Mouse (Mus musculus) stomach, embryonic 16.5 days (tissue): Measurements from ENCODE around the gene Tpk1. TPM values are rescaled to one million over a fixed set of nuclear protein-coding genes. Genes with fewer than 3 reads are reported as not detected.

Source experiments
- ATAC-seq: fragments of 200-750 bp; cut with Nextera tagmentation; 2 replicates; pipeline ENCODE4 v1.8.0; 2017; ENCODE audit warnings: moderate number of reproducible peaks, moderate TSS enrichment; ENCODE audit not compliant: insufficient read depth, low FRiP score
- H3K27ac ChIP-seq: fragments of 300-500 bp; sonication (generic); 2 replicates; pipeline ENCODE4 v1.5.1; 2014; ENCODE audit warnings: low read length
- H3K27me3 ChIP-seq: fragments of 300-500 bp; sonication (generic); 2 replicates; pipeline ENCODE4 v1.6.1; 2014; ENCODE audit warnings: low read length, control low read depth, mixed read lengths; ENCODE audit not compliant: control insufficient read depth, insufficient read depth
- H3K36me3 ChIP-seq: fragments of 300-500 bp; sonication (generic); 2 replicates; pipeline ENCODE4 v1.6.1; 2014; ENCODE audit warnings: low read length; ENCODE audit not compliant: control insufficient read depth, insufficient read depth
- H3K4me1 ChIP-seq: fragments of 300-500 bp; sonication (generic); 2 replicates; pipeline ENCODE4 v1.6.1; 2014; ENCODE audit warnings: low read length, control low read depth, mixed read lengths; ENCODE audit not compliant: control insufficient read depth, insufficient read depth
- H3K4me2 ChIP-seq: fragments of 300-500 bp; sonication (generic); 2 replicates; pipeline ENCODE4 v1.6.1; 2014; ENCODE audit warnings: low read depth, low read length, mixed read lengths
- H3K4me3 ChIP-seq: fragments of 300-500 bp; sonication (generic); replicated peaks from 2 replicates; pipeline ENCODE4 v1.5.1; 2014; ENCODE audit warnings: mild to moderate bottlenecking, low read length
- H3K9ac ChIP-seq: fragments of 300-500 bp; sonication (generic); 2 replicates; pipeline ENCODE4 v1.6.1; 2014; ENCODE audit warnings: low read length
- H3K9me3 ChIP-seq: fragments of 300-500 bp; sonication (generic); replicated peaks from 2 replicates; pipeline ENCODE4 v1.6.1; 2016; ENCODE audit warnings: low read length, control low read depth; ENCODE audit not compliant: control insufficient read depth
- WGBS: fragments of 180-500 bp; shearing (Covaris S2); extraction: QIAGEN DNeasy Blood & Tissue Kit; methylation state at CpG from one replicate; pipeline ENCODE4 v1.1.7; 2014; 5-methylcytosine and 5-hydroxymethylcytosine counted together
- polyA plus RNA-seq: library from polyadenylated mRNA; unstranded; fragments of >200 nt; fragmentation: Nextera tagmentation; extraction: Ambion mirVana; gene quantifications from 2 replicates; pipeline ENCODE4 v1.2.1, GENCODE M21; 2015

Tpk1 gene
- polyA plus RNA-seq, 1 experiment from 2014 or later, result 17.4 TPM

GRCm38 (mm10) chr6:43645674-43646073 lies 20.4 kb downstream of the Tpk1 start:
- no peaks in the 10 kb centered on the region for H3K36me3 ChIP-seq
- no peak overlapping the region for H3K9ac ChIP-seq
- no peaks in the 10 kb centered on the region for H3K4me1 ChIP-seq
- WGBS, result 78% methylated on average over 2 of the region's 2 CpGs
- H3K4me3 ChIP-seq, result no peak overlapping the region
- no peak overlapping the region for H3K4me2 ChIP-seq
- H3K9me3 ChIP-seq, result no peaks in the 10 kb centered on the region
- no peak for ATAC-seq
- no peak overlapping the region for H3K27ac ChIP-seq
- no peaks in the 10 kb centered on the region for H3K27me3 ChIP-seq

DNA sequence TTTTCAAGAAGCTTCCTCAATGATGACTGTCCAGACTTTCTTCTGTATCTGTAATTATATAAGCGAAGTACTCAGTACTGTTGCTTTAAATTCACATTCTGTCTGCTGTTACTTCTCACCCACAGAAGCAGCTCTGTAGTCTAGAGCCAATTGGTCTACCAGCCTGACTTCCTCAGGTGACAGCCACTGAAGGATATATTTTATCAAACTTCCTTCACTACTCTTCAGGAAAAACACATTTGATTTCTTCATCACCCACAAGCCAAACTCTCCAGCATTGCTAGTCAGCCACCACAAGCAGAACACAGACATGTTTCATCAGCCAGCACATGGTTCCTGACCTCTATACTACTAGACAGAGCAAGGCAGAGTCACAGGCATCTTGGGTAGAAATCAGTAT lies 21.0 kb downstream of the Tpk1 start:
- no peaks in the 10 kb centered on the region for H3K27me3 ChIP-seq
- no peak overlapping the region for H3K4me3 ChIP-seq
- no peak overlapping the region for H3K27ac ChIP-seq
- H3K36me3 ChIP-seq, result no peaks in the 10 kb centered on the region
- H3K9me3 ChIP-seq, result no peaks in the 10 kb centered on the region
- 95% methylated on average over 1 of the region's 1 CpGs for WGBS
- no peak overlapping the region for H3K9ac ChIP-seq
- no peaks in the 10 kb centered on the region for H3K4me1 ChIP-seq
- no peak overlapping the region for H3K4me2 ChIP-seq
- no peak for ATAC-seq

GRCm38 (mm10) chr6:43643718-43644117 lies 22.4 kb downstream of the Tpk1 start:
- Histone ChIP-seq H3K27me3 (no peaks in the 10 kb centered on the region), H3K27ac (no peak overlapping the region), H3K36me3 (no peaks in the 10 kb centered on the region), H3K9me3 (no peaks in the 10 kb centered on the region), H3K4me1 (no peaks in the 10 kb centered on the region), H3K4me2 (no peak overlapping the region), H3K9ac (no peak overlapping the region), H3K4me3 (no peak overlapping the region)
- WGBS, result 61% methylated on average over 6 of the region's 6 CpGs
- no peak for ATAC-seq

GRCm38 (mm10) chr6:43642375-43642774 lies 23.7 kb downstream of the Tpk1 start:
- Histone ChIP-seq H3K27ac (no peak overlapping the region), H3K4me2 (no peak overlapping the region), H3K9ac (no peak overlapping the region), H3K9me3 (no peaks in the 10 kb centered on the region), H3K4me1 (no peaks in the 10 kb centered on the region), H3K4me3 (no peak overlapping the region), H3K27me3 (no peaks in the 10 kb centered on the region), H3K36me3 (no peaks in the 10 kb centered on the region)
- WGBS, result 40% methylated on average over 5 of the region's 5 CpGs
- no peak for ATAC-seq

GRCm38 (mm10) chr6:43640621-43641020 lies 25.5 kb downstream of the Tpk1 start:
- H3K27ac ChIP-seq, result no peak overlapping the region
- H3K4me2 ChIP-seq, result no peak overlapping the region
- H3K9ac ChIP-seq, result no peak overlapping the region
- H3K9me3 ChIP-seq, result no peaks in the 10 kb centered on the region
- no peaks in the 10 kb centered on the region for H3K36me3 ChIP-seq
- H3K4me1 ChIP-seq, result no peaks in the 10 kb centered on the region
- no peak overlapping the region for H3K4me3 ChIP-seq
- H3K27me3 ChIP-seq, result no peaks in the 10 kb centered on the region
- no peak for ATAC-seq

- no peak for ATAC-seq
Observed at GRCm38 (mm10) chr6:43638865-43639264, 27.2 kb downstream of the Tpk1 start.

GRCm38 (mm10) chr6:43638119-43638518 lies 28.0 kb downstream of the Tpk1 start:
- ATAC-seq, result no peak
- Histone ChIP-seq H3K9ac (no peak overlapping the region), H3K4me1 (no peaks in the 10 kb centered on the region), H3K9me3 (no peaks in the 10 kb centered on the region), H3K4me2 (no peak overlapping the region), H3K27ac (no peak overlapping the region), H3K4me3 (no peak overlapping the region), H3K27me3 (no peaks in the 10 kb centered on the region), H3K36me3 (no peaks in the 10 kb centered on the region)
- 79% methylated on average over 3 of the region's 3 CpGs for WGBS

More at GRCm38 (mm10) chr6:43638865-43639264, 27.2 kb downstream of the Tpk1 start:
- no peaks in the 10 kb centered on the region for H3K27me3 ChIP-seq
- 86% methylated on average over 1 of the region's 1 CpGs for WGBS
- no peaks in the 10 kb centered on the region for H3K36me3 ChIP-seq
- H3K4me2 ChIP-seq, result no peak overlapping the region
- H3K4me1 ChIP-seq, result no peaks in the 10 kb centered on the region
- H3K4me3 ChIP-seq, result no peak overlapping the region
- no peak overlapping the region for H3K9ac ChIP-seq
- no peaks in the 10 kb centered on the region for H3K9me3 ChIP-seq
- H3K27ac ChIP-seq, result no peak overlapping the region

DNA sequence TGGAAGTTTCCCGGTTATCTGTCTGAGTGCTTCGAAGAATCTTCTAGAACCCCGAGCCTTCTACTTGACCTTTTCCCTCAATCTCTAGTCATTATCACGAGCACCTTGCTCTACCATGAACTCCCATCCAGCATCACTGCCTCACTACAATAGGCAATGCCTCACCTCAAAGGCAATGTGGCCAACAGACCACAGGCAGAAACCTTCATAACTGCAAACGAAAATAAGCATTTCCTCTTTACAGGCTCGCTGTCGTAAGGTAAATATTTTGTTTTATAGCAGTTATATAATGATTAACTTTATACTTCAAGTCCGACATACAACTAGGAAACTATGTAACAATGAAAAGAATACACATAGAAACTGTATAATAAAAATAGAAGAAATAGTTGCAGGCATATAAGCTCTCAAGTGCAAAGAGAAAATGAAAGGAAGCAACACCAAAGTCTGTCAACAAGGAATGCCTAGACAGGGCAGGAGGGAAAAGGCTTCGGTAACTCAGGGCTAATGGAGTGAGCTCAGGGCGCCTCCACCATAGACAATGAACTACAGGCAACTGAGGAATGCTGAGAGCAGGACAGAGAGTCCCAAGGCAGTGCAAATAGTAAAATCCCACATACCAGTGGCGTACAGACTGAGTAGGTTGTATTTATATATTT lies 29.0 kb downstream of the Tpk1 start:
- H3K4me3 ChIP-seq, result no peak overlapping the region
- no peaks in the 10 kb centered on the region for H3K27me3 ChIP-seq
- no peak overlapping the region for H3K27ac ChIP-seq
- no peaks in the 10 kb centered on the region for H3K9me3 ChIP-seq
- no peaks in the 10 kb centered on the region for H3K4me1 ChIP-seq
- 66% methylated on average over 11 of the region's 11 CpGs for WGBS
- no peak overlapping the region for H3K9ac ChIP-seq
- peak overlapping the region; percentile 24; the same call in 1 of the 2 replicates for H3K4me2 ChIP-seq
- peak; percentile 77; the same call in 1 of the 2 replicates for ATAC-seq
- H3K36me3 ChIP-seq, result no peaks in the 10 kb centered on the region

DNA sequence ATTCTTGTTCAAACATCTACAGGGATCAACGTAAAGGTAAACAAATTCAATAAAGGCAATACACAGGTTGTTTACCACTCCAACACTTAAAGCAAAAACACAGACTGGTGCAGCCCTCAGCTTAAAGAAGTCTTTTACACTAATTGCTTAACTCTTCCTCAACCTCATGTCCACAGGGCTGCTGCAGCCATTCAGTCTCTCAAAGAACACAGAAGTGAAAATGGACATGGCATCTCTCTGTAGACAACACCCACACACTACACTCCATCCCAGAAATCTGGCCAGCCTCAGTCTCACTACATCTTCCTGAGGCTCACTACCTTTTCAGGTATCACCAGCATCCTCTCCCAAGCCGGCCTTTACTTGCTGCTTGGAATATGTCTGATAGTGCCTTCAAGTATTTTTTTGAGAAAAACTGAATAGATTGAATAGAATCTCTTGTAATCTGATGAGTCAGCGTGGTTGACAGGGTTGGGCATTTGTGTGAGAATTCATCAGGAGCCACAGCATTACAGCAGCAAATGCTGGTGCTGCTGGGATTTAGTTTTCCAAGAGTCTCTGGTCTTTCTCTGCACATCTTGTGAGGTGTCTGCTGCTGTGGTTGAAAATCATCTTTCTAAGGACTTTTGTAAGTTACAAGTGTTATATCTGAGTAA lies 32.6 kb downstream of the Tpk1 start:
- Histone ChIP-seq H3K9ac (no peak overlapping the region), H3K4me1 (no peaks in the 10 kb centered on the region), H3K4me2 (no peak overlapping the region), H3K9me3 (no peaks in the 10 kb centered on the region), H3K4me3 (no peak overlapping the region), H3K36me3 (no peaks in the 10 kb centered on the region), H3K27me3 (no peaks in the 10 kb centered on the region), H3K27ac (no peak overlapping the region)
- WGBS, result 87% methylated on average over 3 of the region's 3 CpGs
- ATAC-seq, result no peak
